Mouse (Mus musculus) neural tube, embryonic 14.5 days (tissue): ENCODE data around the gene Ciart. TPM values are rescaled to one million over a fixed set of nuclear protein-coding genes. Genes with fewer than 3 reads are reported as not detected.
"Not testable (repeated sequence)": the region's sequence is repeated elsewhere in the genome, so short reads cannot be mapped to it uniquely, and the experiment has no call there.

Experiments used
- ATAC-seq: fragments of 200-750 bp; cut with Nextera tagmentation; 2 replicates; pipeline ENCODE4 v1.8.0; 2017; ENCODE audit warnings: low read depth, mild to moderate bottlenecking, moderate TSS enrichment, moderate library complexity
- H3K27ac ChIP-seq: fragments of 300-500 bp; sonication (generic); 2 replicates; pipeline ENCODE4 v1.5.1; 2014; ENCODE audit warnings: low read depth, mild to moderate bottlenecking, control low read depth, low read length, moderate library complexity, mixed read lengths
- H3K27me3 ChIP-seq: fragments of 300-500 bp; sonication (generic); 2 replicates; pipeline ENCODE4 v1.6.1; 2014; ENCODE audit warnings: low read length; ENCODE audit not compliant: control insufficient read depth, insufficient read depth
- H3K36me3 ChIP-seq: fragments of 300-500 bp; sonication (generic); 2 replicates; pipeline ENCODE4 v1.6.1; 2014; ENCODE audit warnings: low read length, mixed read lengths; ENCODE audit not compliant: control insufficient read depth, insufficient read depth
- H3K4me1 ChIP-seq: fragments of 300-500 bp; sonication (generic); 2 replicates; pipeline ENCODE4 v1.6.1; 2014; ENCODE audit warnings: low read length; ENCODE audit not compliant: control insufficient read depth, insufficient read depth
- H3K4me2 ChIP-seq: fragments of 300-500 bp; sonication (generic); 2 replicates; pipeline ENCODE4 v1.6.1; 2014; ENCODE audit warnings: mild to moderate bottlenecking, low read depth, low read length, control low read depth
- H3K4me3 ChIP-seq: fragments of 300-500 bp; sonication (generic); 2 replicates; pipeline ENCODE4 v1.5.1; 2014; ENCODE audit warnings: low read depth, low read length, control low read depth, mixed read lengths
- H3K9ac ChIP-seq: fragments of 300-500 bp; sonication (generic); replicated peaks from 2 replicates; pipeline ENCODE4 v1.6.1; 2014; ENCODE audit warnings: low read depth, mild to moderate bottlenecking, control low read depth, low read length, mixed read lengths
- H3K9me3 ChIP-seq: fragments of 300-500 bp; sonication (generic); 2 replicates; pipeline ENCODE4 v1.6.1; 2016; ENCODE audit warnings: low read length; ENCODE audit not compliant: control insufficient read depth
- WGBS: fragments of 180-500 bp; shearing (Covaris S2); extraction: QIAGEN DNeasy Blood & Tissue Kit; methylation state at CpG from one replicate; pipeline ENCODE4 v1.1.7; 2014; 5-methylcytosine and 5-hydroxymethylcytosine counted together
- polyA plus RNA-seq: library from polyadenylated mRNA; unstranded; fragments of >200 nt; fragmentation: Nextera tagmentation; extraction: Ambion mirVana; gene quantifications from 2 replicates; pipeline ENCODE4 v1.2.1, GENCODE M21; 2014

Gene Ciart
- polyA plus RNA-seq, 1 experiment from 2014 or later: 3.3 TPM

DNA sequence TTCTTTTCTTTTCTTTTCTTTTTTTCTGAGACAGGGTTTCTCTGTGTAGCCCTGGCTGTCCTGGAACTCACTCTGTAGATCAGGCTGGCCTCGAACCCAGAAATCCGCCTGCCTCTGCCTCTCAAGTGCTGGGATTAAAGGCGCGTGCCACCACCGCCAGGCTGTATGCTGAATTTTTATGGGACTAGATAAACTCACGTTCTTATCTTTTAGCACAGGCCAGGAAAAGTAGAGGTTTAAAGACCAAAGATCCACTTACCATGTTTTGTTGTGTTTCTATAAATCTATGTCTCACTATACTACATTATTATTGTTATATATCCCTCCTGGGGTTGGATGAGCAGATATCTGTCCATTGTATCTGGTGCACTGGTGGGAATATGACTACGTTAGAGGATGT, 41.4 kb upstream of the Ciart start:
- H3K4me3 ChIP-seq, H3K9me3 ChIP-seq, H3K9ac ChIP-seq, H3K4me2 ChIP-seq, H3K4me1 ChIP-seq, H3K27me3 ChIP-seq, ATAC-seq, H3K36me3 ChIP-seq, H3K27ac ChIP-seq: not testable (repeated sequence)
- 90% methylated on average over 7 of the region's 7 CpGs for WGBS

DNA sequence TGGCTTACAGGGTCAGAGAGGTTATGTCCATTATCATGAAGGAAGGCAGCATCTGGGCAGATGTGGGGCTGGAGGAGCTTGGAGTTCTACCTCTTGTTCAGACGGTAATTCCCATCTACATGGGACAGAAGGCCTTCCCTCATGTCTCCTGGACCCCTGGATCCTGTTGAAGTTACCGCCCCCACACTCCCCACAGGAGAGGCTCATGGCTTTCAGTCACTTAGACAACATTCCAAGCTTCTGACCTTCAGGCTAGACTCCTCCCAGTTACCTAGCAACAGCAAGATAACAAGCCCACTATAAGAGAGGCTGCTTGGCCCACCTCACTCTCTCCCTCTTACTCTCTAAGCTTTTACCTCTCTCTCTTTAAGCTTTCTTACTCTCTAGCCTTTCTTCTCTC, 38.5 kb upstream of the Ciart start:
- WGBS: 64% methylated on average over 2 of the region's 2 CpGs
- not testable (repeated sequence) for H3K9ac ChIP-seq, H3K4me1 ChIP-seq, H3K4me3 ChIP-seq, ATAC-seq, H3K27ac ChIP-seq, H3K36me3 ChIP-seq, H3K9me3 ChIP-seq, H3K27me3 ChIP-seq, H3K4me2 ChIP-seq

DNA sequence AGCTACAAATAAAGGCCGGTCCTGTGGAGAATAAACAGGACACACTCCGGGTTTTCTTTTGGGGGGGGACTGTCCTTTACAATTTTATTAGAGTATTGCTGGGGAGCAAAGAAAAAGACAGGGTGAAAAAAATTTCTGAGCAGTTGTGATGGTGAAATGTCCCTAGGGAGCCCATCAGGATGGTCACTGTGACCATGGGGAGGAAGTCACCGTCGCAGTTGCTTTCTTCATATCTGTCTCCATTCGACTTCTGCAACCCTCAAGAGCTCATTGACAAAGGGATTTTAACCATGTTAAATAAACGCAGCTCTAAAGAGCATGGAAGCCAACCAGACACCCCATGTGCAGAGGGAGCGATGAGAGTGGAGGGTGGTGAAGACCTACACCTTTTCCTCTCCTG, 34.7 kb upstream of the Ciart start:
- Histone ChIP-seq H3K9ac (no peak overlapping the region), H3K4me1 (no peaks in the 10 kb centered on the region), H3K4me2 (no peak overlapping the region), H3K27me3 (no peaks in the 10 kb centered on the region), H3K4me3 (no peak overlapping the region), H3K27ac (no peak overlapping the region), H3K9me3 (no peaks in the 10 kb centered on the region), H3K36me3 (no peaks in the 10 kb centered on the region)
- no peak for ATAC-seq
- WGBS: 78% methylated on average over 7 of the region's 7 CpGs

DNA sequence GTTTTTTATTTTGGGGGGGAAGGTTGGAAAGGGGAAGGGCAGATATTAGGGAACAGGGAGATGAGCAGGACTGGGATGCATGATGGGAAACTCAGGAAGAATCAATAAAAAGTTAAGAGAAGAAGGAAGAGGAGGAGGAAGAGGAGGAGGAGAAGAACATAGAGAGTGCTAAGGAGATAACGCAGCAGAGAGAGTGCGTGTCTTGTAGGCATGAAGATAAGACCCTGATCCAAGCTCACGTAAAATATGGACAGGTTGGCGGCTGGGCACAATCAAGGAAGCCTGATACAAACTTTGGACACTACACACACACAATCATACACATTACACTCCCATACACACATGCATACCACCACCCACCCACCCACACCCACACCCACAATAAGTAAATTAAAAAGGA, 32.7 kb upstream of the Ciart start:
- Histone ChIP-seq H3K4me2 (no peak overlapping the region), H3K9ac (no peak overlapping the region), H3K36me3 (no peaks in the 10 kb centered on the region), H3K27me3 (no peaks in the 10 kb centered on the region), H3K27ac (no peak overlapping the region), H3K4me3 (no peak overlapping the region), H3K9me3 (no peaks in the 10 kb centered on the region), H3K4me1 (no peaks in the 10 kb centered on the region)
- no peak for ATAC-seq
- WGBS: 96% methylated on average over 4 of the region's 4 CpGs

DNA sequence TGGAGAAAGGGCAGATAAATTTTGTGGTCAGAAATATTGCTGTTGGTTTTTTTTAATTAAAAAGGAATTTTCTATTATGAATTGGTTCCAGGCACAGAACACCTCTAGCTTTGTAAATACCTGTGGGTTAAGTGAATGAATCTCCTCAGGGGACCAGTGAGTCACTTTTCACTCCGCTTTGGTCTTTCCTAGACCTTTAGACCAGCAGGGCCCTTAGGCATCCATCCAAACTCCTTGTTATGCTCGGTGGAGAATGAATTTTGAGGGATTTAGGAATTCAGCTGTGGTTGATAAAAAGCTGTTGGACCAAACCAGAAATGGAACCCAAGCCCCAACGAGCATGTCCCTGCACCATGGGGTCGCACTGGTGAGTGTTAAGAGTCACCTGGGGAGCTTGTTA, 25.6 kb upstream of the Ciart start:
- no peak for ATAC-seq
- WGBS: 57% methylated on average over 4 of the region's 4 CpGs
- Histone ChIP-seq H3K4me3 (no peak overlapping the region), H3K36me3 (no peaks in the 10 kb centered on the region), H3K9ac (no peak overlapping the region), H3K4me2 (no peak overlapping the region), H3K4me1 (peaks cover 9% of the 10 kb centered on the region), H3K27me3 (no peaks in the 10 kb centered on the region), H3K9me3 (no peaks in the 10 kb centered on the region), H3K27ac (no peak overlapping the region)

DNA sequence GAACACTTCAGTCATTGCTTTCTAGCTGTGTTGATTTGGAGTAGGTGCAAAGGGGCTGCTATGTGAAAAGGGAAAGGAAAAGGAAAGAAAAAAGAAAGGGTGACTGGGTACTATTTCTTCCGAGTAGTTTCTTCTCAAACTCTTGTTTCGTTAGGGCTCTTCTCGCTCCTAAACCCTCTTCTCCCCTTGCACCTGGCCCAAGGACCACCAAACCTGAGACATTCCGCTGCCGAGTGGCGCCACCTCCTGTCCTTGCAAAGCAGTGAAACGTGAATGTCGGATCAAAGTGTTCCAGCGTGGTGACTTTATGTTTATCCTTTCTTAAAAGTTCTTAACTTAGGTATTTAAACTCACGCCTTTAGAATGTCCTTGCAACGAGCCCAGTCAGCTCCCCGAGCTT, 24.8 kb upstream of the Ciart start:
- no peak overlapping the region for H3K27ac ChIP-seq
- H3K27me3 ChIP-seq: no peaks in the 10 kb centered on the region
- no peak overlapping the region for H3K4me3 ChIP-seq
- peaks cover 9% of the 10 kb centered on the region for H3K4me1 ChIP-seq
- under 1% methylated on average over 12 of the region's 12 CpGs for WGBS
- no peak for ATAC-seq
- H3K36me3 ChIP-seq: no peaks in the 10 kb centered on the region
- no peak overlapping the region for H3K9ac ChIP-seq
- peak overlapping the region; percentile 36; the same call in 1 of the 2 replicates for H3K4me2 ChIP-seq
- H3K9me3 ChIP-seq: no peaks in the 10 kb centered on the region

DNA sequence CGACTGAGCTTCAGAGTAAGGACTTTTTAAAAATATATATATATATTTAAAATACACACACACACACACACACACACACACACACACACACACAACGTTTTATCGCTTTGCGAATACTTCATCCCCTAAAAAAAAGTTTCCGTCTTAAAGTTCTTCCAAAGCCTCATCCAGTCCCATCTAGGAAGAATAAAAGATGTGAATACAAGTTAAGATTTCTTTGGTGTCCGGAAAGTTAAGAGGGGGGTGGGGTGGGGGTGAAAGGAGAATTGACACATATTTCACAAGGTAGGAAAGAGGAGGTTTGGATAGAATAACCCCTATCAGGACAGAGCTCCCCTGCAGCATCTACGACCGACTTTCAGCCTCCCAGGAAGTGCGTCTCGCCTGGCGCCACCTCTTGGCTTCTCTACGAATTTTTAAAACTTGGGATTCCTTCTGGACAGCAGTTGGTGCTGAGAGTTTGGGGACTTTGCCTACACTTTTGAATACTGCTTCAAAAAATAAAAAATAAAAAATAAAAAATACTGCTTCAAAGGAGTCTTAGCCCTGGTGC, 24.0 kb upstream of the Ciart start:
- no peak overlapping the region for H3K9ac ChIP-seq
- no peak overlapping the region for H3K27ac ChIP-seq
- H3K4me1 ChIP-seq: peaks cover 9% of the 10 kb centered on the region
- H3K9me3 ChIP-seq: no peaks in the 10 kb centered on the region
- H3K4me2 ChIP-seq: peak overlapping the region; percentile 62
- no peaks in the 10 kb centered on the region for H3K27me3 ChIP-seq
- no peak for ATAC-seq
- 1% methylated on average over 12 of the region's 12 CpGs for WGBS
- H3K4me3 ChIP-seq: no peak overlapping the region
- H3K36me3 ChIP-seq: no peaks in the 10 kb centered on the region

DNA sequence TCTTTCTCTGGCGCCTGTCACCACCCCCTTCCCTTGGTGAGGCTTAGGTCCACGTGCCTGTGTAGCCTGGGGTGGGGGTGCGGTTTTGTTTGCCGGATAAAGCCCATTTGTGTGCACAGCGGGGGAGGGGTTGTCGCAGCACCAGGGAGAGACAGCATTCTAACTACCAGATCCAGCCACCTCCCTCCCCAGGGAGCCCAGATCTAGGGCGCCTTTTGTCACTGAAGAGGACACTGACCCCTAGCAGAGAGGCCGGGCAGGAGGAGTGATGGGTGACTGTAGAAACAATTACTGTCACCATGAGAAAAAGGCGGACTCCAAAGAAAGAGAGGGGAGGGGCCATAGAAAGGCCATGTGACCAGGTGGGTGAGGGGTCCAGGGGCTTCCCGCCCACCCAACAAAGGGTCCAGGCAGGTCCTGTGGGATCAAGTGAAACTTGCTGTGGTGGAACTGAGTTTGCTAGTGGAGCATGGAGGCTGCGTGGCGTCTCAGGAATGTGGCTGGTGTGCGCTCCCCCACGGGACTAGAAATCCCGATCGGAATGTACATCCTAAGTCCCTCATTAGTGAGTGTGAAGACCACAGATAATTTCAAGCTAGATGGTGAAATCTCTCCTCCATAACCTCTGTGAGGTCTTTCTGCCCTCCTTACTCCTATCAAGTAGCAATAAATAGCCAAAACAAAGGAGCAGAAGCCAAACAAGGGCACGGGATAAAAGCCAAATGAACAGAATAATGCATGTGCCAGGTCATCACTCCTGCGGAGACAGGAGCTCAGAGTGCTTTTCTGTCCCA, 23.3 kb upstream of the Ciart start:
- Histone ChIP-seq H3K9ac (peak overlapping the region; percentile 26; the same call in 1 of the 2 replicates), H3K27me3 (no peaks in the 10 kb centered on the region), H3K4me2 (peak overlapping the region; percentile 62), H3K27ac (no peak overlapping the region), H3K36me3 (no peaks in the 10 kb centered on the region), H3K4me3 (peak overlapping the region; percentile 27), H3K4me1 (peaks cover 9% of the 10 kb centered on the region), H3K9me3 (no peaks in the 10 kb centered on the region)
- peak; percentile 42 for ATAC-seq
- 1% methylated on average over 18 of the region's 18 CpGs for WGBS

DNA sequence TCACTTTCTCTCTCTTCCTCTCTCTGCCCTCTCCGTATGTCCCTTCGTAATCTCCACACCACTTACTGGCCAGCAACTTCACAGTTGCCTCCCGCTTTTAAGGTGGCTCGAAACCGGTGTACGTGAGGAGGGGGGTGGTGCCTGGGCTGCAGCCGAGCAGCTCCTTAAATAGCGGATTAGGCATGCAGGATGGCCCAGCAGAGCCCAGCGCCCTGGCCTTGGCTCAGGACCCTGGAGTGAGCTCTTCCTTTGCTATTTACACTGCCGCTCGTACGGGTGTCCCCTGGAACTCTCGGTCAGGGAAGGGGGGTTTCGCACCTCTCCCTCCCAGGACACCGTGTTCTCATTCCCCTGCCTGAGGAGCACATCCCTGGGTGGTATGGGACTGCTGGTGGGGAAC, 22.5 kb upstream of the Ciart start, which contains the start of gene Car14:
Gene Car14 (minus strand): TSS at position 124 of the 400 bp plus-strand sequence.
- Histone ChIP-seq H3K9me3 (no peaks in the 10 kb centered on the region), H3K27me3 (no peaks in the 10 kb centered on the region), H3K9ac (peak within 1 kb of the TSS; percentile 26; the same call in 1 of the 2 replicates), H3K4me1 (peaks cover 9% of the 10 kb centered on the region), H3K4me3 (peak within 1 kb of the TSS; percentile 27), H3K36me3 (no peaks in the 10 kb centered on the region), H3K27ac (no peak within 1 kb of the TSS), H3K4me2 (peak within 1 kb of the TSS; percentile 62)
- ATAC-seq: 0 out of 2 replicates have a peak, but pooled peaks have one; percentile 22
- under 1% methylated on average over 15 of the region's 15 CpGs for WGBS
